Mouse (Mus musculus) embryonic fibroblast, embryonic 13.5 days (primary cell): ENCODE measurements at regions not wholly inside any gene's neighbourhood (a gene's known extent, or its start where the extent isn't known, plus 50 kb on each side); places are given as distances from the start of the nearest gene placed in this dataset.

Source experiments
- CTCF ChIP-seq: IDR thresholded peaks from 2 replicates; pipeline ENCODE4 v1.5.1; 2011; ENCODE audit warnings: mild to moderate bottlenecking, control low read depth, low read length, moderate library complexity, borderline replicate concordance; ENCODE audit not compliant: insufficient read depth
- POLR2A ChIP-seq: IDR thresholded peaks from 2 replicates; pipeline ENCODE4 v1.6.1; 2011; ENCODE audit warnings: low read depth, mild to moderate bottlenecking, control low read depth, low read length, moderate library complexity

- TF ChIP-seq CTCF: no peak
- TF ChIP-seq POLR2A: no peak
These were observed 75.7 kb upstream of the Olfr1324 start for GRCm38 (mm10) chrX:50504047-50504446.
